Mouse (Mus musculus) thymus, adult 2 months (tissue): ENCODE data around the gene 1110008L16Rik.

ENCODE experiments used
- CTCF ChIP-seq: fragments of 200-500 bp; IDR thresholded peaks from 2 replicates; pipeline ENCODE4 v1.5.1; 2012; ENCODE audit warnings: mild to moderate bottlenecking, control low read depth, low read length, moderate library complexity, borderline replicate concordance; ENCODE audit not compliant: control insufficient read depth, poor library complexity, insufficient read depth; ENCODE audit errors: extremely low read depth
- POLR2A ChIP-seq: fragments of 200-500 bp; IDR thresholded peaks from 2 replicates; pipeline ENCODE4 v1.6.1; 2012; ENCODE audit warnings: mild to moderate bottlenecking, low read length, control low read depth, moderate library complexity; ENCODE audit not compliant: control insufficient read depth, poor library complexity, insufficient read depth; ENCODE audit errors: extremely low read depth

GRCm38 (mm10) chr12:55388478-55388877, 89.1 kb downstream of the 1110008L16Rik start:
- TF ChIP-seq CTCF (no peak), POLR2A (no peak)
